Mouse (Mus musculus) kidney, postnatal 4 days (tissue): ENCODE data around the gene Tor1b.

Experiments used
- DNase-seq, 2 experiments: peaks; one replicate each; pipeline ENCODE4 v3.0.0; 2021; ENCODE audit warnings: mixed read lengths in 2 of 2

The Tor1b gene

DNA sequence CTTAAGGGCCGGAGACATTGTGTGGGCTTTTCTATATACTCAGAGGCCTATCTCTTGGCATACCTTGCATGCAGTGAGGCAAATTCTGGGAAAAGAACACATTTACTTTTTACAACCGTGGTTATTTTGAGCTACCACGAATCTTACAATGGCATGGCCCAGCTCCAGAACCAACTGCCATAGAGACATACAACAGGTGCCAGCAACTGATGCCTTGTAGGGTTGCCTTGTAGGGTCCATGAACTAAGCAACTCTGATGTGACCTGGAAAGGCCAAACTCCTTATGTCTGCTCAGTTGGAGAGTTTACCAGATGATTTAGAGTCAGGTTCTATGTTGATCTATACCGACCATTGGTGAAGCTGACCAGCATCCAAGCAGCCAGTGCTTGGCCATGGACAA, 42.1 kb downstream of the Tor1b start:
- no peak for DNase-seq

DNA sequence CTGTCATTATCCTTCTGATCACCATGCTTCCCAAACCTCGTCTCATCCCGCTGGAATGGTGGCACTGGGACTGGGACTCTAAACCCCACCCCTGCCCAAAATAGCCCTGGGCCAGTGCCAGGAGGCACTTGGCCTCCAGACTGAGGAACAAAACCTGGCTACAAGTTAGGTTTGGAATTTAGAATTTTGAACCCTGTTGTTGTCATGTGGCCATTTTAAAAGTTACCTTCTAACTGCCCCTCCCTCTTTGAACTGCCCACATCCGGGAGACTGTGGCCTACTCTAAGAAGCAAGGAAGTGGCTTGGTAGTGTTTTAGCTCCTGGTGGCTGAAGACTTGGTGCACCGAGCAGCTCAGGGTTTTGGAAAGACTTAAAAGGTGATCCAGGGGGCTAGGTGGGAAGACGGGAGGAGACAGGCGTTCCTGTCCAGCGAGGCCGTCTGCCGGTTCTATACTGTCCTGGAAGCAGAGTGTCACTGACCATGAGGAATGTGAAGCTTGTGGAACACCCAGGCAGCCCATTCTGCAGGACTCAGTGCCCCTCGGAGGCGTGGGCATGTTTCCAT, 42.8 kb downstream of the Tor1b start:
- peak in 1 of 2 experiments; percentile 27 for DNase-seq

DNA sequence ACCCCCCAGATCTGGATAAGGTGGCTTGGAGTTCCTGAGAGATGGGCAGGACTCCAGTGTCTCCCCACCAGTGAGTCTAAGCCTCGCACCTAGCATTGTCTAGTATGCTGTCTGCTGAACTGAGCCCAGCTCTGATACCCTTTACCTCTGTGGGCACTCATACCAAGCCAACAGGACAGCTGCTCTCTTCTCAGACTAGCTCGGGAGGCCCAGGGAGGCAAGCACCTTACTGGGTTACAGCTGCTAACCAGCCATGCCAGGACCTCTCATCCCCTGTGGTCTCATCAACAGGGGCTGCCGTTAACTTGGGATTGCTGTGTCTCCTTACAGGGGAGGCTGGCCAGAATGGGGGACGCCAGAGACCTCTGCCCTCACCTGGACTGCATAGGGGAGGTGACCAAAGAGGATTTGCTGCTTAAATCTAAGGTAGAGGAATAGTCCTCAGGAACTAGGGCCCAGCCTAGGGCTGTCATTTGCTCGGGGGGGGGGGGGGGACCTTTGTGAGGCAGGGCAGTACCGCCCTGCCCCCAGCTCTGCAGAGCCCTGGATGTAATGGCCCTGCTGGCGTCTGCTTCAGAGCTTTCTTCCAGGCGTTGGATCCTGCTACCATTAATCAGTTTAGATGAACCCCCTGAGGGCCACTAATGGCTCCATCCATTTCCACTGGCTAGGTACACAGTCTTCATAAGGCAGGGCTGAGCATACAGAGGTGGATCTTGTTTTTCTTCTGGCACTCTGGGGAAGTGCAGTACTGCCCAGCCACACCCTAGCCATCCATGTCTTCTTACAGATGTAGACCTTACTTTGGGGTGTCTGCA, 45.9 kb downstream of the Tor1b start:
- no peak for DNase-seq

DNA sequence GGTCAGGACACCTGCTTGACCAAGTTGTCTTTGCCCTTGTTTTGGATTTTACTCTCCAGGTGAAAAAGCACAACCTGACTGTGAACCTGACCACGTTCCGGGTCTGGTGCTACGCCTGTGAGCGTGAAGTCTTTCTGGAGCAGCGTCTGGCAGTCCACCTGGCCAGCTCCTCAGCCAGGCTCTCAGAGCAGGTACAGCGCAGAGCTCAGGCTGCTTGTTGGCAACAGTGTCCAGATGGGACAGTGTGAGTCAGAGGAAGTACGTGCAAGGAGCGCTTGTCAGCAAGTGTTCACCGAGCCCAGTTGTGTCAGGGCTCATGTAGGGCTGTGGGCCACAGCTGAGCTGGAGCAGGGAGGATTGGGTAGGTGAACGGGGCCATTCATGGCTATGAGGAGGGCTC, 50.1 kb downstream of the Tor1b start:
- DNase-seq, result no peak

DNA sequence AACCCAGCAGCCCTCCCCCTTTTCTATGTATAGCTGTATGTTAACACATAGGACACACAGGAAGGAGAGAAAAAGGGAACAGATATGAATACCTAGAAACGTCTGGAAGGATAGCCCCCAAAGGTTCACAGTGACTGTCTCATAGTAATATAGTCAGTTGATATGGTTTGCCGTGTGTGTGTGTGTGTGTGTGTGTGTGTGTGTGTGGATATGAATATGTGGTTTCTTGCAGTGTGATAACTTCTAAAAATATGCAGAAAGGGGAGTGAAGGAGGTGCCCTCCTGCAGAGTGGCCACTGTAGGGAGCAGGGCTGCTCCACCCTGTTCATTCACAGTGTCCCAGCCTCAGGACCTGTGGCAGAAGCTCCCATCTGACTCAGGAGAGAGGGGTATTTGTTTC, 52.7 kb downstream of the Tor1b start:
- DNase-seq, result no peak

DNA sequence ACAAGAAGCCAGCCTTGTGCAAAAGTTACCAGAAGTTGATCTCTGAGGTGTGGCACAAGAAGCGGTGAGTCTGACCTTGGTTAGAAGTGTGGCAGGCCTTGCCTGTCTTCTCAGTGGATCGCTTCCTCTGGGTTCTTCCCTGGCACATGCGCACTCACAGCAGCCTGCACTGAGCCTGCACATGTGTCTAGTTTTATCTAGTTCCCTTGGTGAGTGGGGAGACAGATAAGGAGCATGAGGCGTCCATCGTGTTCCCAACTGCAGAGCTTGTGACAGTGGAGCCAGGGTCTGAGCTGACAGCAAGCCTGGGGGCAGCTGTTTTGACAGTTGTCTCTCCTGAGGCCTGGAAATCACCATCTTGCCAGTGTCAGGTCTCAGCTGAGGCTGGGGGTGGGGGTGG, 53.7 kb downstream of the Tor1b start:
- no peak for DNase-seq

DNA sequence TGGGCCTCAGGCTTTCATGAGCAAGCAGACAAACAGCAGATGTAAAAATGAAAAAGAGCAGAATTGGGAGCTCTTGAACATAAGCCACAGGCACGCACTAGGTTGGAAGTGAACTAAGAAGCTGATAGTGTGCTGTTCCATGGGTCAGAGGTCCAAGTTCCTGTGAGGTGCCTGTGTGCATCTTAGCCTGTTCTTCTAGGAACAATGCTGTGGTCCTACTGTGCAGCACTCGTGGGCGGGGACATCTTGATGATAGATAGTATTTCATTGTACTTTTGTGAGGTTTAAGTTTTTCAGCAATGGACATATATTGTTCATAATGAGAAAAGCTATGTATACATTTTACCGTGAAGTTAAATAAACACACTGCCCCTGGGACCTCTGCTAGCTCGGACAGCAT, 54.4 kb downstream of the Tor1b start:
- no peak for DNase-seq
